Mouse (Mus musculus): Measurements from ENCODE around the gene Gprc6a.

Gene Gprc6a

GRCm38 (mm10) chr10:51590139-51590574 lies 41.1 kb downstream of the Gprc6a start, which contains the start of gene Fam162b:
Gene Fam162b, minus strand, starts transcription at chr10:51590517.
- no peak for DNase-seq (ENCODE audit: low spot score in 2 of 2)

DNA sequence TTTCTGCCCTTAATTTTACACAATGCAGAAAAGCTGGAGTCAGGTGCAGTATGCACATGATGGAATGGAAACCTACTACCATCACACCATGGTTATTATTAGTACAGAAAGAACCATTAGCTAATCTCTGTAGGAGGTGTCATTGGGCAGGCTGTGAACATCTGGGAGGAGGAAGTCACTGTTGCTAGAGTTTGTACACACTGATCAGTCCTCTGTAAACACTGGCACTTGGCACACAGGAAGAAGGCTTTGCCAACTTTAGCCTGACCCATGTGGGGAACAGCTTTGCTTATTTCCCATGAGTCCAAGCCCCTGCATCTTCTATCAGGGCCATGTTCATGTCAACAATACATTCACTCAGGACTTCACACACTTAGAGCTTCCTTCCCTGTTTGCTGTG lies 46.3 kb downstream of the Gprc6a start:
- no peak for DNase-seq (ENCODE audit: low spot score in 2 of 2)

- no peak for DNase-seq (ENCODE audit: low spot score in 2 of 2)
These were observed 46.9 kb downstream of the Gprc6a start for GRCm38 (mm10) chr10:51584378-51584777.

DNA sequence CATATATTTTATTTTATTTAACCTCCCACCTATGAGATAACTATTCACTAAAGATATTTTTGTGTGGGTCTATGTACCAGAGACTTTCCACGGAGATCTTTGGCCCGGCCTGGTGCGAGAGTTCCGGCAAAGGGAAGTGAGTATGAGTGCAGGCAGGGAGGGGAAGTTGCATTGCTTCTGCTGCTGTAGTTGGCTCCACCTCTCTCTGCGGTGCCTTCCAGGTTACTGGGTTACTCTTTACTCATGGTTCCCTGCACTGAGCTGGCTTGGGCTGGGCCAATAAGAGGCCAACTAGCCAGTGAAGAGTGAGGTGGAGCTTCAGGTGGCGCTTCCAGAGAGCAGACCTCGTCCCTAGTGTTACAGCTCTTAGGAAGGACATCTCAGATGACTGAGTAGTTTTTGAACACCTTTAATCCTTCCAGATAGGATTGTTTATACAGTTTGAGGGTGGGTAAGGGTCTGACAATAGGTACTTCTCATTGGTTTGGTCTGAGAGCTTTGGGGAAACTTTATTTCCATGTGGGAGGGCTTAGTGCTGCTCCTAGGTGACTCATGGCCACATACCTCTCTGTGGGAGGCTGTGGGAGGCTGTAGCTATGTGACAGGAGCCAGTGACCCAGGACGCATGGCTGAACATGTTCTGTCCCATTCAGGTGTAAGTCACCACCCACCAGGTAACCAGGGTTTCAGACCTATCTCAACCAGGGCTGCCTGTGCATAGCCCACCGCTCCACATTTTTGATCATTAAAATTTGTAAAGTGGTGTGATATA lies 59.9 kb downstream of the Gprc6a start:
- DNase-seq (ENCODE audit: low spot score in 2 of 2) = no peak
